Mouse (Mus musculus) subcutaneous adipose tissue, adult 2 months (tissue): ENCODE data around the gene Hyou1. TPM values are rescaled to one million over a fixed set of nuclear protein-coding genes. Genes with fewer than 3 reads are reported as not detected.

Experiments
- polyA plus RNA-seq: library from polyadenylated mRNA; depleted of rRNA; stranded (reverse); fragments of >200 nt; gene quantifications from 2 replicates; pipeline ENCODE4 v1.2.3, GENCODE M21; 2012; ENCODE audit warnings: low replicate concordance; rRNA removed

Hyou1 gene
- 32.6 and 83.1 TPM in 2 replicates for polyA plus RNA-seq

DNA sequence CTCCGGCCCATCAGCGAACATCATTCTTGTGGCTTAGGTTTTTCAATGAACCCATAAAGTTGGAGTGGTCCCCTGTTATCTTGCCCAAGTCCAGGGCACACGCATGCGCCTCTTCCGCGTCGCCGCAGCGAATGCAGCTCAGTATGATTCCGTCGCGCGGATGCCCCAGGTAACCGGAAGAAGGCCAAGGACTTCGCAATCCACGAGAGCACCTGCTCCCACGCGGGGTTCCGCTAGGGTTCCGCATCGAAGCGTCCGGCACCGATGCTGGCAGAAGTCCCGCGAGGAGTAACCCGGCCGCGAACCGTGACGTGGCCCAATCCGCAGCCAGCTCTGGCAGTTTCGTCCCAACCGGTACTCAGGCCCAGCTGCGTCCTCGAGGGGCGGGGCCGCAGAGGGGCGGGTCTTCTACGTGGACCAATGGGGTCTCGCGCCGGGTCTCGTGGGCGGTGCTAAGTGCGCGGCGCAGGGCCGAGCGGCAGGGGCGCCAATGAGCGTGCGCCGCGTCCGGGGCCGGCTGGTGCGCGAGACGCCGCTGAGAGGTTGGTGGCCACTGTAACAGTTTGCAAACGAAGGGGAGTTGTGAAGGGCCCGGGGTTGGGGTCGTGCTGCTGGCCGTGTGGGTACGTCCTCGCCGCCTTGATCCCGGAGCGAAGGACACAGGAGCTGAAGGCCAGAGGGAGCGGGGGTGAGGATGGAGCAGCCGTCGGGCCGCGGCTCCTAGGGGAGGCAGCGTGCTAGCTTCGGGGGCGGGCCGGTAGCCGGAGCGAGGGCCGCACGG, at the start of gene Hyou1:
Gene Hyou1 (plus strand): TSS at position 437 of the 781 bp plus-strand sequence.

DNA sequence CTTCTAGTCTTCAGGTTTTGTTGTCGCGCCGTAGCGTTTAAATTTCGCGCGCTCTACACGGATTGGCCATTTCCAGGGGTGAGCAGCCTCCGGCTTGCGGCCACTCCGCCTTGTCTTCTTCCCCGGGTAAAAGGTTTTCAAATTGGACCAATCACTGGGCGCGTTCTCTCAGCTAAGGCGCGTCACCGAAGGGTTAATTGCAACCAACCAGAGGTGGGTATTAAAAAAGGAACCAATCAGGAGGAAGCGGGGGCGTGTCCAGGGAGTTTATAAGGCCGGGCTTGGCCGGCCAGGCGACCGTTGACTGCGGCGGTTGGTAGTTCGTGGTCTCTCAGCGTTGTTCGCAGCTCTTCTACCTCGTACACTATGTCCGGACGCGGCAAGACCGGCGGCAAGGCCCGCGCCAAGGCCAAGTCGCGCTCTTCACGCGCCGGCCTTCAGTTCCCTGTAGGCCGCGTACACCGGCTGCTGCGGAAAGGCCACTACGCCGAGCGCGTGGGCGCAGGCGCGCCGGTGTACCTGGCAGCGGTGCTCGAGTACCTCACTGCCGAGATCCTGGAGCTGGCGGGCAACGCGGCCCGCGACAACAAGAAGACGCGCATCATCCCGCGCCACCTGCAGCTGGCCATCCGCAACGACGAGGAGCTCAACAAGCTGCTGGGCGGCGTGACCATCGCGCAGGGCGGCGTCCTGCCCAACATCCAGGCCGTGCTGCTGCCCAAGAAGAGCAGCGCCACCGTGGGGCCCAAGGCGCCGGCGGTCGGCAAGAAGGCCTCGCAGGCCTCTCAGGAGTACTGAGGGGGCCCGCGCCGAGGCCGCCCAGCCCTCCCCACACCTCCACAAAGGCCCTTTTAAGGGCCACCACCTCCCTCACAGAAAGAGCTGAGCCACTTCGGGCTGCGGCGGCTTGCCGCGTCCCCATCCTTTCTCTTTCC, 44.6 kb upstream of the Hyou1 start, which contains the start of gene H2afx:
Gene H2afx (plus strand): TSS at position 299 of the 935 bp plus-strand sequence.

DNA sequence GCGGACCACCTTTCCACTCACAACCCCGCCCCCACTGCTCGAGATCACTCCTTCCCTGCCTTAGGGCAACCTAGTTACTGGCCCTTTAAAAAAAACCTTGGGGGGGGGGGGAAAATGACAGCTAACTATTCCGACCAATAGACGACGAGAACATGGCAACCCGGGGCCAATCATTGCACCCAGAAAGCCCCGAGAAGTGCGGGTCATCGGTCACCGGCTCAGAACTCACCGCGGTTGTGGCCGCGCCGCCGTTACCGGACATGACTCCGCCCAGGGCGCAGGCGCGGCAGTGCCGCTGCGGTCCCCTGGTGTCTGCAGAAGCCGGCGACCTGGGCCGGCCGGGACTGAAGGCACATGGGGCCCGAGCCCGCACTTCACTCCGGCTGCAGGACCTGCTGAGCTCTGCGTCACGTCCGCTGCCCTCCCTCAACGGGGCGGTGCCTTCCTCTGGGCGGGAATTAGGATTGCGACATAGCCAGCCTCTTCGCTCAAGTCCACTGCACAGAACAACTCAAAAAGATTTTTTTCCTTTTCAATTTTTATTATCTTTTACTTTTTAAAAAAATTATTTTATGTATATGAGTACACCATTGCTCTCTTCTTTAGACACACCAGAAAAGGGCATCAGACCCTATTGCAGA, 35.4 kb upstream of the Hyou1 start, which contains the start of gene Hmbs:
Gene Hmbs (minus strand): TSS at position 448 of the 641 bp plus-strand sequence.

DNA sequence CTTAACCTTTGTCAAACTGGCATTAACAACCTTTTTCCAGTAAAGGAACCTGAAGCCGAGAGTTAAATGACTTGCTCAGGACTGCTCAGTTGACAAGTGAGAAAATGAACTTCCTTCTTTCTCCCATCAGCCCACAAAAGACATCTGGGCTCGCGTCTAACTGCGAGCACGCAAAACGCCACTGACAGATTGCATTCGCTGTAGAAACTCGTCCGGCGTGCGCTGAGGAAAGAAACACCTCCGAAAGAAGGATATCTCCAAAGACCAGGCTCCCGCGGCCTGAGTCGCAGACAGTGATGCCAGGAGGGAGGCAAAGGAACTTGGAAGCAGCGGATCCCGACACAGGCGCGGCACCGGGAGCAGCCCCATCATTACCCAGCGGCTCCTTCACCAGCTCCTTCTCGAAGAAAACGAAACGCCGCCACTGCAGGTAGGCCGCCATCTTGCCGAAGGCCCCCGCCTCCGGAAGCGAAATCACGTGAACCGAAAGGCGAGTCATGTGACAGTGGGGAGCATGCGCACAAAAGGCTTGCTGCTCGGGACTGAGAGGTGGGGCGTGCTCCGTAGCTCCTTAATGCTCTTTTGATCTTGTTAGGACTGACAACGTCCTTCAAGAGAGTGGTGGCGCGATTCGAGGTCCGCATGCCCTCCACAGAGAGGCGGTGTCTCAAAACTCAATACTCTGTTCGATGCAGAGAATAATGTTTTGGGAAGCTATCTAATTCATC, 17.9 kb upstream of the Hyou1 start, which contains the start of gene Vps11:
Gene Vps11 (minus strand): TSS at position 481 of the 728 bp plus-strand sequence.

DNA sequence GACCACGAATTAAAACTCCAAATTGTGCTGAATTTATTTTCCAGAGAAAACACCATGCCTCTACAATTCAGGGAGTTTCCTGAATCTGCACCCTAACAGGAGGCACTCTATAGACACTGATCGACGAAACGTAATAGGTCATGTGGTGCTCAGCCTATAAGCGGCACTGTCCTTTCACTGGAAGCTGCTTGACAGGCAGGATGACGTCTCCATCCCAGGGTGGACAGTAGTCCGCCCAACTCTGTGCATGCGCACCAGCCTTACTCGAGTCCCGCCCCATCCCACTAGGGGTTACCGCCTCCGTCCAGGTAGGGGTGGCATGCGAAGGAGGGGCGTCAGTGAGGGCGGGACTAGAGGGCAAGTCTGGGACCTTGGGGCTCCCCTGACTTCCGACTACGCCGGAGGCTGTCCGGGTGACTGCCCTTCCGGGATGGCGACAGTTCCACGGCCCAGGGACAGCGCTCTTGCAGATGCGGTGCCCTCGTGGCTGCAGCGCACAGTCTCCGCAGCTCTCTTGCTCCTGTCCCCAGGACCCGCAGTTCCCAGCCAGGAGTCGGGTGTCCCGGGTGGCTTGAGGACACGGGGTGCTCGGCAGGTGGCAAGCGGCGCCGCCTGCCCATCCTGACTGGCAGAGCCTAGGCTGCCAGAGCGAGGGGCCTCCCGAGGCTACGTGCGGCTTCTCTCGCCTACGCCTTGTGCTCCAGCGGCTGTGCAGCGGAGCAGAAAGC, 17.6 kb downstream of the Hyou1 start, which contains the start of gene Slc37a4:
Gene Slc37a4 (plus strand): TSS at position 169 of the 728 bp plus-strand sequence.

DNA sequence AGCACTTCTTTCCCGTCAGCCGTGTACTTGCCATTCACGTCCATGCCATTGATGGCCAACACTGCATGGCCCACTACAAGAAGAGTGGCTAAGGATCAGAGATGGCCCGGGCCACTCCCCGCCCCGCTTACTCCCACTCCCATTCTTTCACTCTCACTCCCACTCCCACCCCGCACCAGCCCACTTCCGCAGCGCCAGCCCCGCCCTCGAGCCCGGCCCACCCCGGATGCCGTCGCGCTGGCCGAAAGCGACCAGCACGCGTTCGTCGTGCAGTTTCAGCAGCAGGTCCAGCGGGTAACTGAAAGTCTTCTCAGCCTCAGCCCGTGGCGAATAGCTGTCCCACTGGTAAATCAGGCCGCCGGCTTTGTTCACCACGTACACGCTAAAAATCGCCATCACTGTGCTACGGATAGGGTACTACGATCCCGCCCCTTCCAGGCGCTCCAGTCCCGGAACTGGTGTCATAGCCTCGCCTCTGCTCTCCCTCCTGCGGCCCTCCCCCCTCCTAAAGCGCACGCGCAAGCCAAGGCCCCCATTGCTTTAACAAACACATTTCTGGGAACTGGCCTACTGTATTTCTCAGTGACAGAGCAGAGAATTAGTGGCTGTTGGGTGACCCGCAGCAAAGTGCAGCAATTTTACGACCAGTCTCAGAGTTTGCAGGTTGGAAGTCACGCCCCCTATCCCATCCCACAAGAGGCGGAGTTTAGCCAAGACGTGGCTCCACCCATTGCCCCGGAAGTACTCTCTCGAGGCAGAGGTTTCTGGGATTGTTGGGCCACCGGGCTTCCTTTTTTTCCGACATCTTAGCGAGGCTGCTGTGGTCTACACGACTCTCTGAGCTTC, 27.8 kb downstream of the Hyou1 start, which contains the start of the genes Rps25 and Trappc4:
Gene Rps25 (plus strand): TSS at position 234 of the 846 bp plus-strand sequence.
Gene Trappc4 (minus strand): TSS at position 695 of the 846 bp plus-strand sequence.

DNA sequence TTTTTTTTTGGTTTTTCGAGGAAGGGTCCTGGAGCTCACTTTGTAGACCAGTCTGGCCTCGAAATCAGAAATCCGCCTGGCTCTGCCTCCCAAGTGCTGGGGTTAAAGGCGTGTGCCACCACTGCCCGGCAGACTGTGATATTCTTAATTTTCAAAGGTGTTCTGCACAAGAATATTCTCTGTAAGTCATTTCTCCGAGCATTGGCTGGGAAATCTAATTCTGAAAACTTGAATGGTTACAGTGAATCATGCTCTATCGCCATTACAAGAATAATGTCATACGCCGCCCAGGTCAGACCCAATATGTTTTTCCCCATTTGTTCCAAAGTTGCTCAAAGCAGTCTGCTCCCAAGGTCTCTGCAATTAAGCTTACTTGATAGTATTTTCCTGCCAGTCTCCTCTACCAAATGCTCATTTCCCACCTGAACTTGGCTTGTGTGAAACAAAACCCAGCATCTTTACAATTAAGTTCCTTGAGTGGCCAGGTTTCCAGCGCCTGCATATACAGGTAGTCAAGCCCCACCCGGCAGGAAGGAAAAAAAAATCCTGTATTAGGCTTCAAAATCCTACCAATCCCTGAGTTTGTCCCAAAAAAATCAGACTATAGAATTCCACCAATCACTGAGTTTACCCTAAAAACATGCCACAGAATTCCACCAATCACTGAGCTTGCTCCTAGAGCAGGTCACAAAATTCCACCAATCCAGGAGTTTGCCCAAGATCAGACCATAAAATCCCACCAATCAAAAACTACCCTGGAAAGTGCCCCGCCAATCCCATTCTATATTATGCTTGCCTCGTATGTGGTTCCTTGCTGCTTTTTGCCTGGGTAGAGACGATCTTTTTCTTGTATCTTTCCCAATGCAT, 39.5 kb downstream of the Hyou1 start, which contains the start of gene Ccdc84:
Gene Ccdc84 (minus strand): TSS at position 51 of the 867 bp plus-strand sequence.

DNA sequence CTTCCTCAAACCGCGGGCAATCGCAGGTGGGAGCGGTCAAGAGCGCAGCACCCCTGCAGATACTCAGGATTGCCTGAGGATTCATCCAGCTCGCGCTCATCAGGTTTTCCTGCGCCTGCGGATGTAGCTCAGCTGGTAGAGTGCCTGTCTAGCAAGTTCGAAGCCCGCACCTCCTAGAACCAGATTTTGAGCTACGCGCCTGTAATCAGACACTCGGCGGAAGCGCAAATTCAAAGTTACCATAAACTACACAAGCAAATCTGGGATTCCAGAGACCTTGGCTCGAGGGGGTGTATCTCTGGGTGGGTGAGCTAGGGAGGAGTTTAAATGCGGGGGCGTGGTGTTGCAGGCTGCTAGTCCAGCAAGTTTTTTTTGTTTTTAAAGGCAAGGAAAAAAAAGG, 61.7 kb downstream of the Hyou1 start, which contains the start of gene Foxr1:
Gene Foxr1 (minus strand): TSS at position 176 of the 400 bp plus-strand sequence.

Other genes with a start within 250 kb of the Hyou1 start
- gene Mcam, start 245.0 kb upstream of the Hyou1 start, polyA plus RNA-seq: 257 and 403 TPM in 2 replicates
- 11.5 and 18.6 TPM in 2 replicates for gene Cbl, start 145.4 kb upstream of the Hyou1 start, polyA plus RNA-seq
- not detected in 2 replicates for gene Ccdc153, start 138.8 kb upstream of the Hyou1 start, polyA plus RNA-seq
- gene Pdzd3, start 128.0 kb upstream of the Hyou1 start, polyA plus RNA-seq: 0.10 and 0.13 TPM in 2 replicates
- gene Nlrx1, start 110.9 kb upstream of the Hyou1 start, polyA plus RNA-seq: 23.7 and 26.2 TPM in 2 replicates
- gene Abcg4, start 90.9 kb upstream of the Hyou1 start, polyA plus RNA-seq: 4.6 and 20.7 TPM in 2 replicates
- gene Hinfp, start 73.8 kb upstream of the Hyou1 start, polyA plus RNA-seq: 27.2 and 45.3 TPM in 2 replicates
- gene C2cd2l, start 59.2 kb upstream of the Hyou1 start, polyA plus RNA-seq: 64.0 and 72.6 TPM in 2 replicates
- 71.2 and 80.6 TPM in 2 replicates for gene Dpagt1, start 53.5 kb upstream of the Hyou1 start, polyA plus RNA-seq
- 28.0 and 118 TPM in 2 replicates for gene H2afx, start 44.8 kb upstream of the Hyou1 start, polyA plus RNA-seq
- 62.0 and 66.6 TPM in 2 replicates for gene Hmbs, start 35.3 kb upstream of the Hyou1 start, polyA plus RNA-seq
- gene Vps11, start 17.8 kb upstream of the Hyou1 start, polyA plus RNA-seq: 35.6 and 39.4 TPM in 2 replicates
- 35.9 and 39.9 TPM in 2 replicates for gene Slc37a4, start 17.4 kb downstream of the Hyou1 start, polyA plus RNA-seq
- 174 and 399 TPM in 2 replicates for gene Rps25, start 27.6 kb downstream of the Hyou1 start, polyA plus RNA-seq
- 73.4 and 120 TPM in 2 replicates for gene Trappc4, start 28.1 kb downstream of the Hyou1 start, polyA plus RNA-seq
- 26.8 and 28.5 TPM in 2 replicates for gene Ccdc84, start 39.1 kb downstream of the Hyou1 start, polyA plus RNA-seq
- not detected in 2 replicates for gene Foxr1, start 61.6 kb downstream of the Hyou1 start, polyA plus RNA-seq
- 0.14 and 5.6 TPM in 2 replicates for gene Upk2, start 75.5 kb downstream of the Hyou1 start, polyA plus RNA-seq
- 41.1 and 47.8 TPM in 2 replicates for gene Bcl9l, start 103.3 kb downstream of the Hyou1 start, polyA plus RNA-seq
- 0.24 and 0.46 TPM in 2 replicates for gene Cxcr5, start 182.4 kb downstream of the Hyou1 start, polyA plus RNA-seq
- gene Ddx6, start 225.4 kb downstream of the Hyou1 start, polyA plus RNA-seq: 24.7 and 33.1 TPM in 2 replicates